Mouse (Mus musculus): Measurements from ENCODE around the gene Nr2c1. TPM values are rescaled to one million over a fixed set of nuclear protein-coding genes. Genes with fewer than 3 reads are reported as not detected.
A peak's percentile ranks its signal among the peaks of the same experiment; 100 is the strongest.

Nr2c1 gene
- polyA plus RNA-seq, 2 experiments from 2014 or later = 2.2 to 3.8 TPM

GRCm38 (mm10) chr10:94210718-94211618 lies 63.1 kb downstream of the Nr2c1 start:
- no peak for ATAC-seq

DNA sequence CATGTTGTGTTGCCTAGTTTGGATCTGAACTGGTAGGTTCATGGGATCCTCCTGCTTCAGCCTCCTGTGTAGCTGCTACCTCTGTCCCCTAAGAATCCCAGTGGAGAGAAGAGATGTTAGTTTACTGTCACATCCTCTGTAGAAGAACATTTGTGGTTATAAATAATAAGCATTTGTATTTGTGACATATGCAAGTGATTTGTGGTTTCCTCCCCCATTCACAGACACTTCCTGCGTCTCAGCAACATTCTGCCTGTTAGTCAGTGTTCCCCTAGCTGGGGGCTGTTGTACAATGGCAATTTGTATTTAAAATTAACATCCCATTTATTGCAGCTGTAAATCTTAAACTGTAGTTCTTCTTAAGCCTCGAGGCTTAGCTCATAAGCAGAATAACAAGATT lies 63.9 kb downstream of the Nr2c1 start:
- peak; percentile 94 for ATAC-seq

DNA sequence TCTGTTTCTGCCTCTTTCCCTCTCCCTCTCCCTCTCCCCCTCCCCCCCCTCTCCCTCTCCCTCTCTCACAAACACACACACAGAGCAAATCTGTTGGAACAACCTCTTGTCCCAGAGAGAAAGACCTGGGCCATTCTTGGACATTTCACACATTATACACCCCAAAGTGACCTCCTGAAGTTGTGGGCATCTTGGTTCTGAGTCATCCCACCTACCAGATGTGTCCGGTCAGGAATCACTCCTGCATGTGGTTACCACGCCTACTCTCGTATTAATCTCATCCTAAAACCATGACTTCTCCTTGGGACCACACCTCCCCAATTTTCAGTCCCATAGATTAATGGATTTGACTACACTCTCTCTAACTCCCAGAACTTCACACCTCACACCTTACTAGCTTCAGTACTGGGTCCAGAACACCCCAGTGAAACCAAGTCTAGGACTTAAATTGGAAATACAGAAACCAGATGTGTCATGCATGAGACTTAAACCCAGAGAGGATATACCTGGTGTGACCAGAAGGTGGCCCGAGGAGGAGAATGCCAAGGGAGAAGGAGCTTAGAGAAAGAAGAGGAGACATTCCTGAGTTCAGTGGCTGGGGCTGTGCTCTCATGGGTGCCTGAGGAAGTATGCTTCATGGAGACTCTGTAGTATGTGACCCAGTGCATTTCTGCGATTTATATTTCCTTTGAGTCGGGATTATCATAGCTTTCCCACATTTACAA lies 77.4 kb downstream of the Nr2c1 start:
- no peak for ATAC-seq

GRCm38 (mm10) chr10:94230172-94230981 lies 82.6 kb downstream of the Nr2c1 start:
- ATAC-seq = no peak

GRCm38 (mm10) chr10:94231025-94231424 lies 83.2 kb downstream of the Nr2c1 start:
- ATAC-seq = no peak

DNA sequence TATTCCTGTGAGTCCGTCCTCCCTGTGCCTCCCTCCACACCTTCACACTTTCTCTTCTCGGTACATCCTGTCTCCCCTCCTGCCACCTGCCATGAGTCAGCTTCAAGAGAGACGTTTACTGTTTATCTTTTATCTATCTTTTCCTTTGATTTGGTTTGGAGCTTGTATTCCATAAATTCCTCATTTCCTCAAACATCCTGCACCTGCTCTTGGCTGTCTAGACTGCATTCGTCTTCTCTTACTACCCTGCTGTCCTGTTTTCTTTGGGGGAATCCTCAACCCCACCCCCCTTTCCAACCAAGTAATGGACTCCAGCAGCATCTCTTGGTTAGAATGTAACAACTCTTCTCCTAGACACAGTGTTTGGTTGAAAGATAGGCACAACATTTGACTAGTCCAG lies 87.4 kb downstream of the Nr2c1 start:
- no peak for ATAC-seq

- no peak for ATAC-seq
Measured at GRCm38 (mm10) chr10:94241346-94241745, 93.5 kb downstream of the Nr2c1 start.

Other genes starting within 250 kb of the Nr2c1 start
- gene Vezt, start 112.2 kb upstream of the Nr2c1 start, polyA plus RNA-seq (2017; shearing (Covaris generic)) = 10 to 100 TPM in 1 of 2 experiments, 1 to 10 TPM in 1; 6.1 to 15.1 TPM
- 1 to 10 TPM; 1.1 to 1.2 TPM for gene Fgd6, start 112.0 kb upstream of the Nr2c1 start, polyA plus RNA-seq (2017; shearing (Covaris generic))
- 100 to 1,000 TPM; 126 to 201 TPM for gene Ndufa12, start 50.7 kb downstream of the Nr2c1 start, polyA plus RNA-seq (2017; shearing (Covaris generic))
- gene Gm4792, start 150.7 kb downstream of the Nr2c1 start, polyA plus RNA-seq (2017; shearing (Covaris generic)) = not detected
- gene Tmcc3, start 163.9 kb downstream of the Nr2c1 start, polyA plus RNA-seq (2017; shearing (Covaris generic)) = 1 to 10 TPM in 1 of 2 experiments, under 1 TPM in 1; 0.44 to 1.8 TPM

All from activated CD4-positive, CD25-positive, alpha-beta regulatory T cell, adult 4 months (primary cell).